Mouse (Mus musculus): Measurements from ENCODE around the gene Slain1.

Slain1 gene

GRCm38 (mm10) chr14:103666347-103666954, 16.4 kb downstream of the Slain1 start:
- DNase-seq (ENCODE audit: extremely low spot score, low spot score), result no peak

GRCm38 (mm10) chr14:103667036-103667435, 17.0 kb downstream of the Slain1 start:
- DNase-seq (ENCODE audit: extremely low spot score, low spot score), result no peak

GRCm38 (mm10) chr14:103679395-103680217, 29.6 kb downstream of the Slain1 start:
- DNase-seq (ENCODE audit: extremely low spot score, low spot score), result no peak

- DNase-seq (ENCODE audit: extremely low spot score, low spot score), result no peak
These were observed 30.3 kb downstream of the Slain1 start for GRCm38 (mm10) chr14:103680285-103680819.

- no peak for DNase-seq (ENCODE audit: extremely low spot score, low spot score)
These were observed 32.8 kb downstream of the Slain1 start for GRCm38 (mm10) chr14:103682633-103683390.

- DNase-seq (ENCODE audit: extremely low spot score, low spot score), result no peak
These were observed 37.0 kb downstream of the Slain1 start for GRCm38 (mm10) chr14:103686994-103687393.

- peak; percentile 55 for DNase-seq (ENCODE audit: extremely low spot score, low spot score)
These were observed 44.3 kb downstream of the Slain1 start for GRCm38 (mm10) chr14:103694295-103694694.

- no peak for DNase-seq (ENCODE audit: extremely low spot score, low spot score)
These were observed 45.6 kb downstream of the Slain1 start for GRCm38 (mm10) chr14:103695620-103696019.

- no peak for DNase-seq (ENCODE audit: extremely low spot score, low spot score)
These were observed 47.1 kb downstream of the Slain1 start for GRCm38 (mm10) chr14:103697101-103697500.

- no peak for DNase-seq (ENCODE audit: extremely low spot score, low spot score)
These were observed 49.3 kb downstream of the Slain1 start for GRCm38 (mm10) chr14:103699308-103699707.

GRCm38 (mm10) chr14:103702516-103702915, 52.5 kb downstream of the Slain1 start:
- no peak for DNase-seq (ENCODE audit: extremely low spot score, low spot score)

GRCm38 (mm10) chr14:103704771-103705170, 54.7 kb downstream of the Slain1 start:
- no peak for DNase-seq (ENCODE audit: extremely low spot score, low spot score)

GRCm38 (mm10) chr14:103706347-103706746, 56.3 kb downstream of the Slain1 start:
- no peak for DNase-seq (ENCODE audit: extremely low spot score, low spot score)

- no peak for DNase-seq (ENCODE audit: extremely low spot score, low spot score)
These were observed 58.6 kb downstream of the Slain1 start for GRCm38 (mm10) chr14:103708601-103709000.

GRCm38 (mm10) chr14:103709261-103709660, 59.2 kb downstream of the Slain1 start:
- DNase-seq (ENCODE audit: extremely low spot score, low spot score), result no peak

GRCm38 (mm10) chr14:103712986-103713385, 63.0 kb downstream of the Slain1 start:
- no peak for DNase-seq (ENCODE audit: extremely low spot score, low spot score)

GRCm38 (mm10) chr14:103717516-103717915, 67.5 kb downstream of the Slain1 start:
- peak; percentile 41 for DNase-seq (ENCODE audit: extremely low spot score, low spot score)

- no peak for DNase-seq (ENCODE audit: extremely low spot score, low spot score)
These were observed 68.0 kb downstream of the Slain1 start for GRCm38 (mm10) chr14:103717979-103718378.

GRCm38 (mm10) chr14:103718393-103718792, 68.4 kb downstream of the Slain1 start:
- DNase-seq (ENCODE audit: extremely low spot score, low spot score), result peak; percentile 12

GRCm38 (mm10) chr14:103718836-103719575, 69.0 kb downstream of the Slain1 start:
- DNase-seq (ENCODE audit: extremely low spot score, low spot score), result peak; percentile 86

- no peak for DNase-seq (ENCODE audit: extremely low spot score, low spot score)
These were observed 70.1 kb downstream of the Slain1 start for GRCm38 (mm10) chr14:103720163-103720562.

Data from neural tube, embryonic 10.5 days (tissue).